28 mouse cellular contexts compared by ENCODE assay signal in genomic region chr5:33816008-33816725, GRCm38 (mm10). TPM values are rescaled to one million over a fixed set of nuclear protein-coding genes. Genes with fewer than 3 reads are reported as not detected.
A peak's percentile ranks its signal among the peaks of the same experiment; 100 is the strongest.
DNase-seq lines count a peak whose midpoint lies in the region; ATAC-seq and TF ChIP-seq lines count a peak whose summit lies in the region.
"Had no signal": no experiment of that assay in that cellular context is flagged by ENCODE, and none has a peak within 500 bp of the region (broad histone marks: within the 10 kb centered on the region; RNA-seq: fewer than 3 reads in every experiment).

No protein-coding gene starts in this region.

- H3K4me2 ChIP-seq in midbrain, embryonic 11.5 days: no peak overlapping the region
- no peak overlapping the region for H3K4me2 ChIP-seq in intestine, postnatal 0 days (replicated peaks; ENCODE audit: low read depth)
- H3K4me2 ChIP-seq in forebrain, postnatal 0 days (ENCODE audit: low read depth): no peak overlapping the region
- H3K4me2 ChIP-seq: forebrain, embryonic 13.5 days; heart, embryonic 11.5 days; hindbrain, embryonic 13.5 days; limb, embryonic 12.5 days; liver, embryonic 15.5 days; lung, embryonic 15.5 days had no signal

- WGBS in midbrain, embryonic 11.5 days: 86% methylated on average over 6 of the region's 6 CpGs
- WGBS in midbrain, embryonic 10.5 days: 85% methylated on average over 6 of the region's 6 CpGs
- WGBS in intestine, postnatal 0 days: 43% methylated on average over 6 of the region's 6 CpGs
- WGBS in forebrain, postnatal 0 days: 83% methylated on average over 6 of the region's 6 CpGs

- no peak overlapping the region for H3K4me3 ChIP-seq in midbrain, embryonic 11.5 days (ENCODE audit: low read depth, low read length)
- H3K4me3 ChIP-seq in midbrain, embryonic 10.5 days: no peak overlapping the region
- no peak overlapping the region for H3K4me3 ChIP-seq in intestine, postnatal 0 days (ENCODE audit: low read depth, low read length)
- no peak overlapping the region for H3K4me3 ChIP-seq in forebrain, postnatal 0 days (ENCODE audit: low read depth, low read length)
- H3K4me3 ChIP-seq: forebrain, embryonic 13.5 days; hindbrain, embryonic 13.5 days; limb, embryonic 12.5 days; liver, embryonic 15.5 days; lung, embryonic 15.5 days; megakaryocyte, embryonic 14.5 days had no signal

- no peaks in the 10 kb centered on the region for H3K9me3 ChIP-seq in midbrain, embryonic 11.5 days (ENCODE audit: control insufficient read depth, low read length)
- no peaks in the 10 kb centered on the region for H3K9me3 ChIP-seq in midbrain, embryonic 10.5 days (replicated peaks)
- no peaks in the 10 kb centered on the region for H3K9me3 ChIP-seq in intestine, postnatal 0 days (ENCODE audit: control insufficient read depth)
- no peaks in the 10 kb centered on the region for H3K9me3 ChIP-seq in forebrain, postnatal 0 days (ENCODE audit: low read length)
- H3K9me3 ChIP-seq: forebrain, embryonic 13.5 days; hindbrain, embryonic 13.5 days; limb, embryonic 12.5 days; liver, embryonic 15.5 days; lung, embryonic 15.5 days had no signal

- no peaks in the 10 kb centered on the region for H3K27me3 ChIP-seq in midbrain, embryonic 11.5 days (ENCODE audit: control insufficient read depth, insufficient read depth, low read length)
- no peaks in the 10 kb centered on the region for H3K27me3 ChIP-seq in midbrain, embryonic 10.5 days (ENCODE audit: low read depth, poor library complexity, severe bottlenecking)
- H3K27me3 ChIP-seq in intestine, postnatal 0 days (replicated peaks; ENCODE audit: control insufficient read depth, insufficient read depth, low read length): no peaks in the 10 kb centered on the region
- H3K27me3 ChIP-seq in forebrain, postnatal 0 days (ENCODE audit: insufficient read depth, low read length): no peaks in the 10 kb centered on the region
- H3K27me3 ChIP-seq: forebrain, embryonic 13.5 days; hindbrain, embryonic 13.5 days; limb, embryonic 12.5 days; liver, embryonic 15.5 days; lung, embryonic 15.5 days had no signal

- H3K36me3 ChIP-seq in midbrain, embryonic 11.5 days (ENCODE audit: control insufficient read depth, insufficient read depth, low read length): no peaks in the 10 kb centered on the region
- H3K36me3 ChIP-seq in midbrain, embryonic 10.5 days: no peaks in the 10 kb centered on the region
- H3K36me3 ChIP-seq in intestine, postnatal 0 days (ENCODE audit: control insufficient read depth, insufficient read depth): no peaks in the 10 kb centered on the region
- H3K36me3 ChIP-seq in forebrain, postnatal 0 days (ENCODE audit: insufficient read depth): no peaks in the 10 kb centered on the region
- H3K36me3 ChIP-seq: hindbrain, embryonic 13.5 days; limb, embryonic 12.5 days; liver, embryonic 15.5 days; lung, embryonic 15.5 days had no signal

- DNase-seq in midbrain, embryonic 11.5 days (ENCODE audit: low spot score, missing footprints): peak; percentile 39
- no peak for DNase-seq in midbrain, embryonic 10.5 days (ENCODE audit: low spot score)
- DNase-seq in ZHBTc4 (ENCODE audit: low read depth, low spot score): peak; percentile 14
- no peak for DNase-seq in forebrain, postnatal 0 days
- no peak for DNase-seq in lung, postnatal 36 days
- no peak for DNase-seq in cerebellum, adult 18-20 months
- DNase-seq: adrenal gland, adult 2 months; cerebellum, adult 8-10 months; cerebellum, postnatal 25 days; gastrocnemius, postnatal 25 days; heart, adult 18-20 months; heart, postnatal 4 days; kidney, adult 9 months; kidney, postnatal 14 days; layer of hippocampus, adult 9-11 months; lung, postnatal 4 days; midbrain, embryonic 14.5 days; thymus, postnatal 14 days had no signal

- peaks cover 21% of the 10 kb centered on the region for H3K4me1 ChIP-seq in midbrain, embryonic 11.5 days (ENCODE audit: control insufficient read depth, insufficient read depth, low read length)
- peaks cover 29% of the 10 kb centered on the region for H3K4me1 ChIP-seq in midbrain, embryonic 10.5 days
- H3K4me1 ChIP-seq in intestine, postnatal 0 days (replicated peaks; ENCODE audit: control insufficient read depth, insufficient read depth, low read length): no peaks in the 10 kb centered on the region; the same call in none of the 2 replicates
- H3K4me1 ChIP-seq in forebrain, postnatal 0 days (ENCODE audit: insufficient read depth): peaks cover 3% of the 10 kb centered on the region; the same call in 1 of the 2 replicates

- H3K27ac ChIP-seq in midbrain, embryonic 11.5 days (ENCODE audit: low read depth, low read length): no peak overlapping the region
- no peak overlapping the region for H3K27ac ChIP-seq in midbrain, embryonic 10.5 days (replicated peaks)
- no peak overlapping the region for H3K27ac ChIP-seq in intestine, postnatal 0 days (ENCODE audit: low read depth, low read length)
- H3K27ac ChIP-seq in forebrain, postnatal 0 days (ENCODE audit: low read depth, low read length): no peak overlapping the region
- H3K27ac ChIP-seq: forebrain, embryonic 13.5 days; hindbrain, embryonic 13.5 days; limb, embryonic 12.5 days; liver, embryonic 15.5 days; lung, embryonic 15.5 days had no signal

- no peak for TF ChIP-seq CTCF in intestine, postnatal 0 days (IDR thresholded peaks at IDR 0.05; ENCODE audit: low read depth)
- TF ChIP-seq CTCF in forebrain, postnatal 0 days (IDR thresholded peaks at IDR 0.05; ENCODE audit: low read depth): no peak

- no peak overlapping the region for H3K9ac ChIP-seq in midbrain, embryonic 11.5 days (ENCODE audit: low read length)
- H3K9ac ChIP-seq in intestine, postnatal 0 days (ENCODE audit: low read depth, low read length): no peak overlapping the region
- no peak overlapping the region for H3K9ac ChIP-seq in forebrain, postnatal 0 days
- H3K9ac ChIP-seq: forebrain, embryonic 13.5 days; hindbrain, embryonic 13.5 days; limb, embryonic 12.5 days; liver, embryonic 15.5 days; lung, embryonic 15.5 days had no signal

- no peak for ATAC-seq in midbrain, embryonic 11.5 days (ENCODE audit: low FRiP score)
- ATAC-seq in intestine, postnatal 0 days: peak; percentile 32
- ATAC-seq in forebrain, postnatal 0 days: no peak
- ATAC-seq: activated CD4-positive, CD25-positive, alpha-beta regulatory T cell, adult 4 months; forebrain, embryonic 13.5 days; inflammation-experienced regulatory T-cells, adult 6 months had no signal

RNA-seq across cellular contexts. Expression of gene Nsd2, which starts 4.4 kb away (rescaled TPM):
- polyA plus RNA-seq in midbrain, embryonic 11.5 days (2014; fragmentation: Nextera tagmentation; extraction: Ambion mirVana): 115 and 117 TPM in 2 replicates
- polyA plus RNA-seq in midbrain, embryonic 10.5 days (2016; fragmentation: Nextera tagmentation; extraction: Ambion mirVana): 91.0 and 97.6 TPM in 2 replicates
- 12.1 and 14.1 TPM in 2 replicates for polyA plus RNA-seq in intestine, postnatal 0 days (2015; fragmentation: Nextera tagmentation; extraction: Ambion mirVana)
- 98.3 and 127 TPM in 2 replicates for total RNA-seq in forebrain, postnatal 0 days (2014; rRNA removed)
- 46.4 and 58.6 TPM in 2 replicates for polyA plus RNA-seq in forebrain, postnatal 0 days (2015; fragmentation: Nextera tagmentation; extraction: Ambion mirVana)

RNA-seq across cellular contexts. Expression of gene Letm1, which starts 33.5 kb away (rescaled TPM):
- polyA plus RNA-seq in midbrain, embryonic 11.5 days (2014; fragmentation: Nextera tagmentation; extraction: Ambion mirVana): 38.0 and 49.3 TPM in 2 replicates
- 47.7 and 50.6 TPM in 2 replicates for polyA plus RNA-seq in midbrain, embryonic 10.5 days (2016; fragmentation: Nextera tagmentation; extraction: Ambion mirVana)
- 37.8 and 40.9 TPM in 2 replicates for polyA plus RNA-seq in intestine, postnatal 0 days (2015; fragmentation: Nextera tagmentation; extraction: Ambion mirVana)
- total RNA-seq in forebrain, postnatal 0 days (2014; rRNA removed): 42.7 and 48.6 TPM in 2 replicates
- 79.7 and 83.6 TPM in 2 replicates for polyA plus RNA-seq in forebrain, postnatal 0 days (2015; fragmentation: Nextera tagmentation; extraction: Ambion mirVana)

Comparison
In these comparisons a context has a peak if more than half of its experiments do, and no peak if none do; other contexts are left out.
1. DNase-seq: peak in midbrain, embryonic 11.5 days (single experiment) and ZHBTc4 (single experiment); none in midbrain, embryonic 10.5 days (single experiment), forebrain, postnatal 0 days (single experiment), lung, postnatal 36 days (single experiment) and cerebellum, adult 18-20 months (0 of 2).